Mouse (Mus musculus) embryo, embryonic 9.5 days (tissue): ENCODE measurements around the gene Nsf.

Experiments
- DNase-seq: peaks from one replicate; pipeline ENCODE4 v3.0.0-alpha.2; 2017; ENCODE audit errors: extremely low spot score

Nsf gene

DNA sequence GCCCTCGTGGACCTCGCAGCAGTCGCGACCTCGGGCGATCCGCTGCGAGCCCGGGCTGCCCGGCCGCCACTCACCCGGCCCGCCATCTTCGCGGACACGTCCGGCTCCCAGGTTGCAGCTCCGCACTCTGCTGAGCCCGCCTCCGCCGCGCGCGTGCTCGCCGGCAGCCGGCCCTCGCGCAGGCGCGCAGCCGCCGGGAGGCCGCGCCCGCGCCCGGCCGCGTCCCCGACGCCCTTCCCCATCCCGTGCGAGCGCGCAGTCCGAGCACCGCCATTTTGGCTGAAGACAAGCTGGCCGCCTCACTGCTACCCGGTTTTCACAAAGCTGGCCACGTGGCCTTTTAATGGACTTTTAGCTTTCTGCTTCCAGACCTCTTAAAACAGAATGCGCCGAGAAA is at the start of gene Nsf:
Nsf (minus strand) TSS at position 161 of the 397 bp plus-strand sequence.
- DNase-seq: peak; percentile 85

DNA sequence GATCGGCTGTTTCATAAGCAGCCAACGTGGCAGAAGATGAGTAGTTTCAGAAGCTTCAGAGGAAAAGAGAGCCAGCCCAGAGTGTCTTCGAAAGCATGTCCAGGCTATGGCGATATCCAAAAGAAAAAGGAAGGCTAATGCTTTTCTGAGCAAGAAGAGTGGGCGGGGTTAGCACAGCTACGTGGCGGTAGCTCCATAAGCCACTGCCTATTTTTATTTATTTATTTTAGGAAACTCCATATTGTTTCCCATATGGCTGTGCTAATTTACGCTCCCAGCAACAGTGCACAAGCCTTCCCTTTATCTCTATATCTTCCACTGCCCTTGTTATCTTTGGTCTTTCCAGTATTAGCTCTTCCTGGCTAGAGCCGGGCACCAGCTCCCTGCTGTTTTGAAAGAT is 49.5 kb upstream of the Nsf start:
- no peak for DNase-seq

- DNase-seq: no peak
These were observed 48.3 kb upstream of the Nsf start for GRCm38 (mm10) chr11:104002191-104002590.

GRCm38 (mm10) chr11:104001395-104001955 is 47.6 kb upstream of the Nsf start:
- no peak for DNase-seq

DNA sequence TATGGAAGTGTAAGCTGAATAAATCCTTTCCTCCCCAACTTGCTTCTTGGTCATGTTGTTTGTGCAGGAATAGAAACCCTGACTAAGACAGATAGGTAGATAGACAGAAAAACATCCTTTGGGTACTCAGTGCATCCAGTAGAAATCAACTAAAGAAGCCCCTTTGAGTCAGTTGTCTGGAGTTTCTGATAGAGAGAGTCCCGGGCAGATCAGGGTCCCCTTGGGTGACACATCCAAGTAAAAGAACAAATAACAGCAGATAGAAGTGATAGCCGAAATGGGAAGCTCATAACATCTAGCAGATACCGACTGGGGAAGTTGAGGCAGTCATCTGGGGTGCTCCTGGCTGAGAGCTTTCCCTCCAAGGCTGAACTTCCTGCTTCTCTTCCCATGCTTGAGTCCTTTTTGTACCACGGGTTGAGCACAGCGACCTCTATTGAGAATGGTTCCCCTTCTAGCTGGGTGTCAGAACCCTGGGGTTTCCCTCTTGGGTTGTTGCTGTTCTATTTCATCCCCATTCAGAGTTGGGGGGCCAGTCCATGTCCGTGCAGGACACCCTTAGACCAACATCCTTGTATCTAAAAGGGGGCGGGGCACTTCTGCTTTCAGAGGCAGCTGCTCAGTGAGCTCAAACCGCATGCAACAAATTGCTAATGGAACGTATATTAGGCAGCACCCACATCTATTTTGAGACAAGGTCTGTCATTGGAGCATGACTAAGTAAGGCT is 47.0 kb upstream of the Nsf start:
- no peak for DNase-seq

- DNase-seq: no peak
These were observed 44.9 kb upstream of the Nsf start for GRCm38 (mm10) chr11:103998737-103999136.

DNA sequence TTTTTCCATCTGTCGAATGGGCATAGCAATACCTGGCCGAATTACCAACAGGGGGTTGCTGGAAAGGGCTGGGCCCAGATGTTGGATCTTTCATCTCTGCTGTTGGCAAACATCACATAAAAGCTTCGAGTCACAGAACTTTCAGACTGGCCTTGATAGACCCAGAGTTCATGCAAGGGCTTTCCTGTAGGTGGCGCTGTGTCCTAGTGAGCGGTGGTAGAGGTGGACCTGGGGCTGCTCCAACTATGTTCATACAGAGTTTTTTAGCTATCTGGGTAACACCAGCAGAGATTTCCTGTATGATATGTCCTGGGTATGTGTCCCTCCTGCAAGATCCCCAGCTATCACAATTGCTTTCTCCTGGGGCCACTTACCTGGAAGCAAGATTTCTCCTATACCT is 43.5 kb upstream of the Nsf start:
- DNase-seq: peak; percentile 77

- DNase-seq: no peak
These were observed 38.8 kb upstream of the Nsf start for GRCm38 (mm10) chr11:103992638-103993037.

DNA sequence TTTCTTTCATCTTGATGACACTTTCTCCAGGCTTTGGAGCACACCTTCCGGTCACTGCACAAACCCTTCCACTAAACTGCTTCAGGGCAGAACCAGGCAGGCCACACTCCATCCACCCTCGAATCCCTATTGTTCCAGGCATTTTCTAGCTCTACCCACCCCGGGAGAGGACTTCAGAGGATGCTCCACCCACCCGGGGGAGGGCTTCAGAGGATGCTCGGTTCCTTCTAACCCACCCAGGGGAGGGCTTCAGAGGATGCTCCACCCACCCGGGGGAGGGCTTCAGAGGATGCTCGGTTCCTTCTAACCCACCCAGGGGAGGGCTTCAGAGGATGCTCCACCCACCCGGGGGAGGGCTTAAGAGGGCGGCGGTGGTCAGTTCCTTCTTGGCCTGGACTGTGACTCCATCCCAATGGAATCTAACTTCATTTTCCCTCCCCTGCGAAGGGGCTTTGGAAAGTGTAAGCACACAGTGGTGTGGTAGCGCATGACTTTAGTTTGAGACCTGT is 36.2 kb upstream of the Nsf start:
- DNase-seq: peak; percentile 54

DNA sequence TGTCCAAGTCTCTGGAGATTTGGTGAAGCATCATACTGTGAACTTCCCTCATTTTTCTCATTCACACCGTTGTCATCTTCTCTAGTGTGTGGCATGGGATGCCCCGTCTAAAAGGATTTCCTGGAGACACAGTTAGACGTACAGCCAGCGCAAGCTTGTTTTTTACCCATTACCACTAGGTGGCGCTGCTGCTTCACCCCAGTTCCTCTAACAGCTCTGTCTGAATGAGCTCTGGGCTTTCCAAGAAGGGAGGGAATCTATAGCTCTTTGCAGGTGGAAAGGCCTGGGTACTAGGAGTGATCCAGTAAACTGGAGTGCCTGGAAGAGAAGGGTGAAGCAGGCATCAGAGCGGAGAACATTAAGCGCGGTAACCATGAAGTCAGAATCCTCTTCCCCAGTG is 33.6 kb upstream of the Nsf start:
- DNase-seq: peak; percentile 81

DNA sequence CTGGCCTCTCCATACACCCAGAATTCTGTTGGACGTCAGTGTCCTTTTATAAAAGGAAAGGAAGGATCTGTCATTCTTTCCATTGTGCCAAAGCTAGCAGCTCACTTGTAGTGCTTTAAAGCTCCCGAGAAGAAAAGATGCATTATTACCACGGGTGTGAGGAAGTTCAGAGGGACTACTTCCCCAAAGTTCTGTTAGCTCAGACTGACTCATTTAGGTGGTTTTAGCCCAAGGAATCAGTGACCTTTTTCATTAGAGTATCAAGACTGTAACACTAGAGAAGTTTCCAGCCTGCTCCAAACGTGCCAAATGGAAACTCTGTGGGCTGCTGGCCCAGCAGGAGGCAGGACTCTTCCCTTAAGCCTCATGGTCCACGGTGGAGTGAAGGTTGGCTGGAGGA is 30.2 kb upstream of the Nsf start:
- no peak for DNase-seq

GRCm38 (mm10) chr11:103981826-103982225 is 28.0 kb upstream of the Nsf start:
- no peak for DNase-seq

- no peak for DNase-seq
These were observed 25.5 kb upstream of the Nsf start for GRCm38 (mm10) chr11:103979381-103979780.

DNA sequence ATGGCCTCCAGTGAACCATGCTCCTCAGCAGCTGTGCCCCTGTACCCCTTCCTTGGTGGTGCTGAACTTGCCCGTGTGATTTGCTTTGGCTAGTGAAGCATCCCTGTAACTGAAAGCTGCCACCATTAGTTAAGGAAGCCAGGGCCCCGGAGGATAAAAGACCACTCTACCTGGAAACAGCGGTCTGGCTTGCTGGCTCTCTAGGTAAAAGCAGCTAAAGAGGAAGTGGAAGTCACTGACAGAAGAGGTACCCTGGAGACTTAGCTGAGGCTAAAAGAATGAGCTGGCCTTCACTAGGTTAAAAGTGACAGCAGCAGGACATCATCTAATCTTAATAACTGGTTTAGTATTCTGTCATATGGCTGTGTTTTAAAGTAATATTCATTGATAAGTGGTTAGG is 17.0 kb upstream of the Nsf start:
- DNase-seq: no peak

DNA sequence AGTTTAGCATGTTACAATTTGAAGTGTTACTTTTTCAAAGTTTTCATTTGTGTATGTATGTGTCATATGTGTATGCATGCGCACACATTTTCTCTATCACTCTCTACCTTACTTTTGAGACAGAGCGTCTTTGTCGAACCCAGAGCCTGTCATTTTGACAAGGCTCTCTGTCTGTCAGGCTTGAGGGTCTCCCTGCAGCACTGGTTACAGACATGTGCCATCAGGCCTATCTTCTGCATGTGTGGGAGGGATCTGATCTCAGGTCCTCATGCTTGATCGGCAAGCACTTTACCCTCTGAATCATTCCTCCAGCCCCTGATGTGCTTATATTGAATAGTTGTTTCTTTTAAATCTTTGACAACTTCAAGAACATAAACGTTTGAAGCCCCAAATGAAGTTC is 15.4 kb upstream of the Nsf start:
- no peak for DNase-seq

- no peak for DNase-seq
These were observed 13.4 kb upstream of the Nsf start for GRCm38 (mm10) chr11:103967106-103967735.

DNA sequence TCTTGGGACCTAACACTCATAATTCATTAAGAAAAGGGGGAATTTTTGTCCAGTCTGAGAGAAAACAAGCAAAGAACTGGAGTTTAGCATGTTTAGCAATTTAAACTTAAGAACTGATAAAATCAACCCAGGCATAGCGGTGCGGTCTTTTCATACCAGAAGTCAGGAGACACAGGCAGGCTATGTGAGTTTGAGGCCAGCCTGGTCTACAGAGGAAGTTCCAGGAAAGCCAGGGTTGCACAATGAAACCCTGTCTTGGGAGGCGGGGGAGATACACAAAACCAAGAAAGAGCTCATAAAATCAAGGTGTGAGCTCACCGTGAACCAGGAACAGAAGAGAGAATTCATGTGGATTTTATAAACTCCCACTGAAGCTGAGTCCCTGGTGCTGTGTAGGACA is 3.0 kb upstream of the Nsf start:
- DNase-seq: no peak

- DNase-seq: no peak
These were observed 592 bp downstream of the Nsf start for GRCm38 (mm10) chr11:103953032-103953895.

- no peak for DNase-seq
These were observed 1.2 kb downstream of the Nsf start for GRCm38 (mm10) chr11:103952635-103953031.

DNA sequence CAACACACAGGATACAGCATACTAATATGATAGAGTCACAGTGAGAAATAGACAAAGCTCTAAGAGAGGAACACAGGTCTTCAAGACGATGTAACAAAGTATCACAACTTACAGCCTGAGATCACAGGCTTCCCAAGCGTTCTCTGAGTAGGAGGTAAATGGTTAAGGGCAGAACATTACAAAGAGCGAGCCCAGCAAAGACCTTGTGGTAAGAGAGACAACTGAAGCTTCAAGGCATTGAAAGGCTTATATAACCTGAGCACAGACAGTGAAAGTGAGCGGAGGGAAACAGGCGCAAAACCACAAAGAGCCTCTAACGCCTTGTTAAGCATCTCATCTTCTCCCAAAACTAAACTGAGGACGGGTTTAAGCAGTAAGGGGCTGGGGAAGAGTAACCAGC is 2.8 kb downstream of the Nsf start:
- DNase-seq: no peak

DNA sequence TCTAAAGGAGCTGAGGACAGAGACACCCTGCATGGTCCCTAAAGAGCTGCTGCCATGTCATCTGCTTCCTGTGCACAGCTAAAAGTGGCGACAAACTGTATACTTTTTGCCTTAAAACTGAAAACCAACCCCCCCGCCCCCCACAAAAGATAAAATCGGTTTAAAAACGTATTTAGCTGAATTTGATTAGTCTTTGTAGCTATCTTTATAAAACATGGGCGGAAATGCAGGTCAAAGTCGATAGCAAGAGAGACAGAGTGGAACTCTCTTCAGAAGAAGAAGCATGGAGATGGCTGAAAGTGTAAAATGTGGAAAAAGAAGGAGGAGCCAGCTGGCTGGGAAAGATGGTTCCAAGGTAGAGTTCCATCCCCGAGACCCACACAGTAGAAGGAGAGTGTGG is 4.9 kb downstream of the Nsf start:
- DNase-seq: no peak

DNA sequence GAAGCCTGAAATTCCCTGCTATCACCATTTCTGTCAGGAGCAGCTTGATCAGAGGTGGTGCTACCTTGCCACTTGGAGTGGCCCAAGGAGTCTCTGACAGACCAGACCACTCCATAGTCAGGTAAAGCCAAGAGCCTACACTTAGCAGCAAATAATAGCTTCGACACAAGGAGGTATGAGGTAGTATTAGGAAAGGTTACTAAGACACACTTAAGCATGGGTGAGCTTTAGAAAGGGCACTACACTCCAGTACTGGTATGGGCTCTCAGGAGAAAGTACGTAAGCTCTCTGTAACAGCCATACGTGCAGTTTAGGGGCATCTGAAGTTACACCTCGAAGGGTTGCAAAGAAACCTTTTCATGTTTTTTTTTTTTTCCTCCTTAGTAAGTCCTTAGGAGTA is 11.1 kb downstream of the Nsf start:
- no peak for DNase-seq
